Mouse (Mus musculus) limb, embryonic 13.5 days (tissue): ENCODE measurements around the gene Gramd1c. TPM values are rescaled to one million over a fixed set of nuclear protein-coding genes. Genes with fewer than 3 reads are reported as not detected.

Experiments
- ATAC-seq: fragments of 200-750 bp; cut with Nextera tagmentation; 2 replicates; pipeline ENCODE4 v1.8.0; 2017; ENCODE audit warnings: low read depth, moderate number of reproducible peaks, moderate TSS enrichment; ENCODE audit not compliant: low FRiP score
- H3K27ac ChIP-seq: fragments of 300-500 bp; sonication (generic); 2 replicates; pipeline ENCODE4 v1.5.1; 2015; ENCODE audit warnings: inconsistent platforms, mild to moderate bottlenecking, moderate library complexity
- H3K27me3 ChIP-seq: fragments of 300-500 bp; sonication (generic); 2 replicates; pipeline ENCODE4 v1.6.1; 2015; ENCODE audit warnings: mild to moderate bottlenecking, inconsistent platforms
- H3K36me3 ChIP-seq: fragments of 300-500 bp; sonication (generic); 2 replicates; pipeline ENCODE4 v1.6.1; 2015; ENCODE audit warnings: inconsistent platforms, mild to moderate bottlenecking, moderate library complexity
- H3K4me1 ChIP-seq: fragments of 300-500 bp; sonication (generic); 2 replicates; pipeline ENCODE4 v1.6.1; 2015; ENCODE audit warnings: inconsistent platforms
- H3K4me2 ChIP-seq: fragments of 300-500 bp; sonication (generic); replicated peaks from 2 replicates; pipeline ENCODE4 v1.6.1; 2015; ENCODE audit warnings: inconsistent platforms, mild to moderate bottlenecking, moderate library complexity
- H3K4me3 ChIP-seq: fragments of 300-500 bp; sonication (generic); 2 replicates; pipeline ENCODE4 v1.5.1; 2015; ENCODE audit warnings: moderate library complexity, mild to moderate bottlenecking, inconsistent platforms
- H3K9ac ChIP-seq: fragments of 300-500 bp; sonication (generic); 2 replicates; pipeline ENCODE4 v1.6.1; 2015; ENCODE audit warnings: mild to moderate bottlenecking, inconsistent platforms
- H3K9me3 ChIP-seq: fragments of 300-500 bp; sonication (generic); 2 replicates; pipeline ENCODE4 v1.6.1; 2016; ENCODE audit warnings: inconsistent platforms
- WGBS: fragments of 180-500 bp; shearing (Covaris S2); methylation state at CpG from one replicate; pipeline ENCODE4 v1.1.7; 2015; 5-methylcytosine and 5-hydroxymethylcytosine counted together
- microRNA-seq: library from miRNA; unstranded; fragments of <30 nt; microRNA quantifications from one replicate; pipeline ENCODE4, GENCODE M21; 2016
- polyA plus RNA-seq: library from polyadenylated mRNA; unstranded; fragments of >200 nt; fragmentation: Nextera tagmentation; extraction: Ambion mirVana; gene quantifications from 2 replicates; pipeline ENCODE4 v1.2.1, GENCODE M21; 2015

Gene Gramd1c
- polyA plus RNA-seq, 1 experiment from 2014 or later, result 7.0 TPM

DNA sequence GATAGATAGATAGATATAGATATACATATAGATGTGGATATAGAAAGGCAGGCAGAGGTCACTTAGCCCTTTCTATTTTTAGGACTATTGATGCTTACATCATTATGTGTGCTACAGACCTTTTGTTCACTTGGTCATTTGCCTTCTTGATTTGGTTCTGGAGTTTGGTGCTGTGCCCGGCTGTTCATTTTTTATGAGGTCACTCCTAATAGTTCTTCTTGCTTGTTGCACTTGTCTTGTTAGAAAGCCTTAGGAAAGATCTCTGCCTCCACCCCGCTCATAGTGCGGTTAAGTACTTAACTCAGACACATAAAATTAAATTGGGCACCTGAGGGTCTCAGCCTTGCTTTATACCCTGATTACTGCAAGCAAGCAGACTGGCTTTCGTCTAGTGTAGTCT is 122.3 kb downstream of the Gramd1c start:
- Histone ChIP-seq H3K27me3 (no peaks in the 10 kb centered on the region), H3K36me3 (no peaks in the 10 kb centered on the region), H3K27ac (no peak overlapping the region), H3K9ac (no peak overlapping the region), H3K9me3 (no peaks in the 10 kb centered on the region), H3K4me2 (no peak overlapping the region), H3K4me3 (no peak overlapping the region), H3K4me1 (peaks cover 8% of the 10 kb centered on the region)
- peak; percentile 48; the same call in 1 of the 2 replicates for ATAC-seq
- WGBS, result 35% methylated on average over 4 of the region's 4 CpGs

DNA sequence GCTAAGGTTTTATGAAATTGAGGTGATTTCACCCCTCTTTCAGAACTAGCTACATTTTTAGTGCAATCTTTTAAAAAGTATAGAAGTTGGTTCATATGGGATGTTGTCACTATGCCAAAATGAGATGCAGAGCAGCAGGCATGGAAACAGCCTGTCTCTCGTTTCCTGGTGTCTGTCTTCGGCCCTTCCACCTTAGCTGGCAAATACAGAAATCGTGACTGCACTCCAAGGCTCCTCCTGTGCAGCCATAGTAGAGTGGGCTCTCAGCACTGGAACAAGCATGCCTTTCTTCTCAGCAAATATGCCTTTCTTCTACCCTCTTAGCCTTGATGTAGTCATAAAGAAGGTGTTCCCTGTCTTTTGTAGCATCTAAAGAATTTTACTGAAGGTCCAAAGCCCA is 127.3 kb downstream of the Gramd1c start:
- no peak overlapping the region for H3K4me3 ChIP-seq
- no peak for ATAC-seq
- no peaks in the 10 kb centered on the region for H3K27me3 ChIP-seq
- H3K4me2 ChIP-seq, result no peak overlapping the region
- 76% methylated on average over 3 of the region's 3 CpGs for WGBS
- H3K9me3 ChIP-seq, result no peaks in the 10 kb centered on the region
- H3K27ac ChIP-seq, result no peak overlapping the region
- no peak overlapping the region for H3K9ac ChIP-seq
- peaks cover 9% of the 10 kb centered on the region; the same call in 1 of the 2 replicates for H3K4me1 ChIP-seq
- no peaks in the 10 kb centered on the region for H3K36me3 ChIP-seq

GRCm38 (mm10) chr16:43935367-43935766 is 127.8 kb downstream of the Gramd1c start:
- H3K4me1 ChIP-seq, result peaks cover 7% of the 10 kb centered on the region; the same call in 1 of the 2 replicates
- ATAC-seq, result no peak
- H3K9me3 ChIP-seq, result no peaks in the 10 kb centered on the region
- no peak overlapping the region for H3K4me2 ChIP-seq
- 65% methylated on average over 3 of the region's 3 CpGs for WGBS
- H3K9ac ChIP-seq, result no peak overlapping the region
- H3K27me3 ChIP-seq, result no peaks in the 10 kb centered on the region
- no peaks in the 10 kb centered on the region for H3K36me3 ChIP-seq
- no peak overlapping the region for H3K27ac ChIP-seq
- no peak overlapping the region for H3K4me3 ChIP-seq

- Histone ChIP-seq H3K9me3 (no peaks in the 10 kb centered on the region), H3K36me3 (no peaks in the 10 kb centered on the region), H3K9ac (no peak overlapping the region), H3K27me3 (no peaks in the 10 kb centered on the region), H3K4me3 (no peak overlapping the region), H3K27ac (no peak overlapping the region), H3K4me2 (no peak overlapping the region), H3K4me1 (peaks cover 7% of the 10 kb centered on the region; the same call in 1 of the 2 replicates)
- no peak for ATAC-seq
- WGBS, result 75% methylated on average over 8 of the region's 8 CpGs
Measured at GRCm38 (mm10) chr16:43934856-43935255, 128.3 kb downstream of the Gramd1c start.

DNA sequence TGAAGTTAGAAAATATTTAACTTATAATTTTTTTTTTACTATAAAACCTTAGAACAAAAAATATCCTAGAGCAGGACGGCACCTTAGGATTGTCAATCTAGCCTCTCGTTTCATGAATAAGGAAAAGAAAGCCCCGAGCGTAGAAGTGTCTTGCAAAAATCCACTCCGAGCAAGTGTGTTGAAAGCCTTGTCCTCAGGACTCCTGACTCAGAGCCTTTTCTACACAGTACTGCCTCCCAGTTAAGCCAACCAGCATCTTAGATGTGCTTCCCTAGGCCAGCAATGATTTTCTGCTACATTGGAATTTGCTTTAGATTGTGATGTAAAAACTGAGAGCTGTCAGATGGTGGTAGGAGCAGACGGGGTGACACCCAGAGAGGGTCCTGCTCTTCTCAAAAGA is 130.1 kb downstream of the Gramd1c start:
- Histone ChIP-seq H3K4me1 (peaks cover 7% of the 10 kb centered on the region; the same call in 1 of the 2 replicates), H3K36me3 (no peaks in the 10 kb centered on the region), H3K9ac (no peak overlapping the region), H3K27ac (no peak overlapping the region), H3K4me2 (no peak overlapping the region), H3K4me3 (no peak overlapping the region), H3K9me3 (no peaks in the 10 kb centered on the region), H3K27me3 (no peaks in the 10 kb centered on the region)
- ATAC-seq, result no peak
- 85% methylated on average over 6 of the region's 6 CpGs for WGBS

GRCm38 (mm10) chr16:43932319-43932718 is 130.8 kb downstream of the Gramd1c start:
- no peak; the same call in 1 of the 2 replicates for ATAC-seq
- WGBS, result 85% methylated on average over 7 of the region's 7 CpGs
- no peaks in the 10 kb centered on the region for H3K9me3 ChIP-seq
- H3K36me3 ChIP-seq, result no peaks in the 10 kb centered on the region
- no peak overlapping the region for H3K27ac ChIP-seq
- no peak overlapping the region for H3K4me2 ChIP-seq
- H3K4me1 ChIP-seq, result peaks cover 7% of the 10 kb centered on the region; the same call in 1 of the 2 replicates
- H3K27me3 ChIP-seq, result no peaks in the 10 kb centered on the region
- H3K4me3 ChIP-seq, result no peak overlapping the region
- H3K9ac ChIP-seq, result no peak overlapping the region

DNA sequence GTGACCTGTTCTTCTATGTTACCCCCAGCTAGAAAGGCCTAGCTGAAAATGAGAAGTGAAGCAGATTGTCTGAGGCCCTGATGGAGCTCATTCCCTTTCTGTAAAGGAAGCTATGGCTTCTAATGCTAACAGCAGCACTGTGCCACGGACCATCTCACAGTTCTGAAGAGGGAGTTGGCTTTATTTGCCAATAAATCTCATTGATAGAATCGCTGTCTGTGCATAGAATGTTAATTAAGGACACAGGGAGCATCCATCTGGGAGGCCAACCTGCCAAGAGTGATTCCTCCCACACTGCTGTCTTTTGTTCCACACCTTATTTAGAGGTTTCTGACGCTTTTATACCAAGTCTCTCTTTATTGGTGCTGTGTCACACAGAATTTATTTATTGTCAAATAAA is 131.6 kb downstream of the Gramd1c start:
- 64% methylated on average over 3 of the region's 3 CpGs for WGBS
- H3K27ac ChIP-seq, result no peak overlapping the region
- no peaks in the 10 kb centered on the region for H3K27me3 ChIP-seq
- no peak for ATAC-seq
- H3K4me2 ChIP-seq, result no peak overlapping the region
- no peaks in the 10 kb centered on the region for H3K36me3 ChIP-seq
- no peak overlapping the region for H3K9ac ChIP-seq
- no peak overlapping the region for H3K4me3 ChIP-seq
- no peaks in the 10 kb centered on the region for H3K9me3 ChIP-seq
- H3K4me1 ChIP-seq, result peaks cover 7% of the 10 kb centered on the region; the same call in 1 of the 2 replicates

- H3K4me3 ChIP-seq, result no peak overlapping the region
- peaks cover 7% of the 10 kb centered on the region; the same call in 1 of the 2 replicates for H3K4me1 ChIP-seq
- H3K36me3 ChIP-seq, result no peaks in the 10 kb centered on the region
- no peak overlapping the region for H3K27ac ChIP-seq
- no peaks in the 10 kb centered on the region for H3K9me3 ChIP-seq
- H3K4me2 ChIP-seq, result no peak overlapping the region
- no peaks in the 10 kb centered on the region for H3K27me3 ChIP-seq
- ATAC-seq, result no peak
- no peak overlapping the region for H3K9ac ChIP-seq
Measured at GRCm38 (mm10) chr16:43930577-43930976, 132.6 kb downstream of the Gramd1c start.

Small RNAs within 50 kb of the gene (microRNA-seq; reads per million reads assigned to microRNA genes)
- gene Mir3470b, result not detected

Other genes with a start within 250 kb of the Gramd1c start
- gene Ccdc191, start 173.5 kb downstream of the Gramd1c start, polyA plus RNA-seq, result 13.6 and 15.9 TPM in 2 replicates
- 29.3 and 30.0 TPM in 2 replicates for gene Qtrt2, start 136.5 kb downstream of the Gramd1c start, polyA plus RNA-seq
- gene Zdhhc23, start 83.6 kb downstream of the Gramd1c start, polyA plus RNA-seq, result 0.62 and 0.70 TPM in 2 replicates
- 44.2 and 46.2 TPM in 2 replicates for gene Atp6v1a, start 76.4 kb upstream of the Gramd1c start, polyA plus RNA-seq
- gene Naa50, start 76.5 kb upstream of the Gramd1c start, polyA plus RNA-seq, result 116 and 122 TPM in 2 replicates
- 2.8 and 3.0 TPM in 2 replicates for gene Usf3, start 109.9 kb upstream of the Gramd1c start, polyA plus RNA-seq